Mouse (Mus musculus): ENCODE measurements around the gene Ercc8. TPM values are rescaled to one million over a fixed set of nuclear protein-coding genes. Genes with fewer than 3 reads are reported as not detected.
A peak's percentile ranks its signal among the peaks of the same experiment; 100 is the strongest.

Ercc8 gene
- polyA plus RNA-seq, 1 experiment from 2014 or later: 11.6 TPM

- no peak for DNase-seq (ENCODE audit: low spot score)
- Histone ChIP-seq H3K36me3 (ENCODE audit: insufficient read depth, low read length) (no peaks in the 10 kb centered on the region), H3K9me3 (replicated peaks; ENCODE audit: low read length) (no peaks in the 10 kb centered on the region), H3K27ac (no peak overlapping the region), H3K4me1 (replicated peaks; ENCODE audit: insufficient read depth, low read length) (0 out of 2 replicates have a peak, but pooled peaks cover 3% of the 10 kb centered on the region), H3K4me2 (ENCODE audit: low read length) (no peak overlapping the region), H3K27me3 (ENCODE audit: insufficient read depth, low read length) (no peaks in the 10 kb centered on the region), H3K9ac (ENCODE audit: low read depth, low read length) (no peak overlapping the region), H3K4me3 (replicated peaks; ENCODE audit: low read depth, low read length) (no peak overlapping the region)
- no peak for TF ChIP-seq CTCF (IDR thresholded peaks at IDR 0.05; ENCODE audit: low read depth)
- 91% methylated on average over 8 of the region's 8 CpGs for WGBS
- no peak for ATAC-seq (replicated peaks; ENCODE audit: low FRiP score, low read depth)
These were observed 52.4 kb downstream of the Ercc8 start for GRCm38 (mm10) chr13:108210960-108211359.

GRCm38 (mm10) chr13:108212397-108213018, 54.0 kb downstream of the Ercc8 start:
- H3K36me3 ChIP-seq (ENCODE audit: insufficient read depth, low read length): no peaks in the 10 kb centered on the region
- H3K4me1 ChIP-seq (replicated peaks; ENCODE audit: insufficient read depth, low read length): 0 out of 2 replicates have a peak, but pooled peaks cover 3% of the 10 kb centered on the region
- H3K27ac ChIP-seq: peak overlapping the region; percentile 75
- DNase-seq (ENCODE audit: low spot score) (peak; percentile 26), ATAC-seq (replicated peaks; ENCODE audit: low FRiP score, low read depth) (no peak)
- no peak for TF ChIP-seq CTCF (IDR thresholded peaks at IDR 0.05; ENCODE audit: low read depth)
- no peak overlapping the region for H3K9ac ChIP-seq (ENCODE audit: low read depth, low read length)
- no peaks in the 10 kb centered on the region for H3K9me3 ChIP-seq (replicated peaks; ENCODE audit: low read length)
- no peak overlapping the region for H3K4me2 ChIP-seq (ENCODE audit: low read length)
- no peaks in the 10 kb centered on the region for H3K27me3 ChIP-seq (ENCODE audit: insufficient read depth, low read length)
- H3K4me3 ChIP-seq (replicated peaks; ENCODE audit: low read depth, low read length): no peak overlapping the region
- WGBS: 38% methylated on average over 5 of the region's 5 CpGs

- Histone ChIP-seq H3K9me3 (replicated peaks; ENCODE audit: low read length) (no peaks in the 10 kb centered on the region), H3K36me3 (ENCODE audit: insufficient read depth, low read length) (no peaks in the 10 kb centered on the region), H3K27me3 (ENCODE audit: insufficient read depth, low read length) (no peaks in the 10 kb centered on the region), H3K4me1 (replicated peaks; ENCODE audit: insufficient read depth, low read length) (0 out of 2 replicates have a peak, but pooled peaks cover 3% of the 10 kb centered on the region), H3K27ac (peak within 1 kb of the TSS; percentile 77), H3K4me3 (replicated peaks; ENCODE audit: low read depth, low read length) (peak within 1 kb of the TSS; percentile 73), H3K9ac (ENCODE audit: low read depth, low read length) (peak within 1 kb of the TSS; percentile 81), H3K4me2 (ENCODE audit: low read length) (peak within 1 kb of the TSS; percentile 98)
- ATAC-seq (replicated peaks; ENCODE audit: low FRiP score, low read depth): peak; percentile 97
- TF ChIP-seq CTCF (IDR thresholded peaks at IDR 0.05; ENCODE audit: low read depth): peak; percentile 32; the same call in 1 of the 2 replicates
- 0% methylated on average over 37 of the region's 40 CpGs for WGBS
- peak; percentile 72 for DNase-seq (ENCODE audit: low spot score)
These were observed 55.6 kb downstream of the Ercc8 start, which contains the start of gene Elovl7 for GRCm38 (mm10) chr13:108214081-108214484. Gene Elovl7, plus strand, starts transcription at chr13:108214404.

- under 1% methylated on average over 47 of the region's 50 CpGs for WGBS
- Histone ChIP-seq H3K27me3 (ENCODE audit: insufficient read depth, low read length) (no peaks in the 10 kb centered on the region), H3K4me1 (replicated peaks; ENCODE audit: insufficient read depth, low read length) (0 out of 2 replicates have a peak, but pooled peaks cover 3% of the 10 kb centered on the region), H3K4me3 (replicated peaks; ENCODE audit: low read depth, low read length) (peak overlapping the region; percentile 73), H3K4me2 (ENCODE audit: low read length) (peak overlapping the region; percentile 98), H3K9me3 (replicated peaks; ENCODE audit: low read length) (no peaks in the 10 kb centered on the region), H3K9ac (ENCODE audit: low read depth, low read length) (peak overlapping the region; percentile 81), H3K36me3 (ENCODE audit: insufficient read depth, low read length) (no peaks in the 10 kb centered on the region), H3K27ac (peak overlapping the region; percentile 77)
- peak; percentile 70; the same call in 1 of the 2 replicates for ATAC-seq (replicated peaks; ENCODE audit: low FRiP score, low read depth)
- peak; percentile 37 for DNase-seq (ENCODE audit: low spot score)
- no peak for TF ChIP-seq CTCF (IDR thresholded peaks at IDR 0.05; ENCODE audit: low read depth)
These were observed 56.1 kb downstream of the Ercc8 start for GRCm38 (mm10) chr13:108214485-108215107.

- 3% methylated on average over 12 of the region's 12 CpGs for WGBS
- DNase-seq (ENCODE audit: low spot score): no peak
These were observed 56.8 kb downstream of the Ercc8 start for GRCm38 (mm10) chr13:108215231-108215780.

DNA sequence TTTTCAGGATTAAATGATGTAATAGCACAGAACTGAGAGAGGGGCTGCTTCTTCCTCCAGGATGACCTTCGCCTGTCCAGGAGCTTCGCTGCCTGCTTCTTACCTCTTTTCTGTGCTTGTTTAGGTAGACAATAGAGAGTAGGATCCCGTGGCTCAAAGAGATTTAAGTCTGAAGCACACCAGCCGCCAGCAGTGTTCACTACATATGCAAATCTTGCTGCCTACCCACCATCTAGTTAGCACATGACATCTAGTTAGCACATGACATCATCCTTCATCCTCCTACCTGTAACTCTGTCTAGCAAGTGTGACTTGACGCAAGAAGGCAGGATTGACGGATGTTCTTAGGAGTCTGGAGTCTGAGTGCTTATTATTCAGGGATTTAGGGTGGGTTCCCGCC, 61.2 kb downstream of the Ercc8 start:
- Histone ChIP-seq H3K9me3 (replicated peaks; ENCODE audit: low read length) (no peaks in the 10 kb centered on the region), H3K4me1 (replicated peaks; ENCODE audit: insufficient read depth, low read length) (0 out of 2 replicates have a peak, but pooled peaks cover 1% of the 10 kb centered on the region), H3K4me3 (replicated peaks; ENCODE audit: low read depth, low read length) (no peak overlapping the region), H3K4me2 (ENCODE audit: low read length) (no peak overlapping the region), H3K36me3 (ENCODE audit: insufficient read depth, low read length) (no peaks in the 10 kb centered on the region), H3K27ac (no peak overlapping the region), H3K9ac (ENCODE audit: low read depth, low read length) (no peak overlapping the region), H3K27me3 (ENCODE audit: insufficient read depth, low read length) (no peaks in the 10 kb centered on the region)
- WGBS: 82% methylated on average over 7 of the region's 7 CpGs
- no peak for TF ChIP-seq CTCF (IDR thresholded peaks at IDR 0.05; ENCODE audit: low read depth)
- DNase-seq (ENCODE audit: low spot score) (no peak), ATAC-seq (replicated peaks; ENCODE audit: low FRiP score, low read depth) (no peak)

More at GRCm38 (mm10) chr13:108215231-108215780, 56.8 kb downstream of the Ercc8 start:
- peak overlapping the region; percentile 73 for H3K4me3 ChIP-seq (replicated peaks; ENCODE audit: low read depth, low read length)
- H3K27me3 ChIP-seq (ENCODE audit: insufficient read depth, low read length): no peaks in the 10 kb centered on the region
- no peak overlapping the region for H3K27ac ChIP-seq
- H3K36me3 ChIP-seq (ENCODE audit: insufficient read depth, low read length): no peaks in the 10 kb centered on the region
- no peak for TF ChIP-seq CTCF (IDR thresholded peaks at IDR 0.05; ENCODE audit: low read depth)
- H3K4me2 ChIP-seq (ENCODE audit: low read length): peak overlapping the region; percentile 98
- no peaks in the 10 kb centered on the region for H3K9me3 ChIP-seq (replicated peaks; ENCODE audit: low read length)
- 0 out of 2 replicates have a peak, but pooled peaks cover 3% of the 10 kb centered on the region for H3K4me1 ChIP-seq (replicated peaks; ENCODE audit: insufficient read depth, low read length)
- peak overlapping the region; percentile 81 for H3K9ac ChIP-seq (ENCODE audit: low read depth, low read length)
- no peak for ATAC-seq (replicated peaks; ENCODE audit: low FRiP score, low read depth)

Measured in kidney, postnatal 0 days (tissue).